Mouse (Mus musculus) cerebellum, adult 9-10 months (tissue): ENCODE measurements around the gene Fhad1.

Experiments used
- DNase-seq: peaks from one replicate; pipeline ENCODE4 v3.0.0; 2022

Gene Fhad1

GRCm38 (mm10) chr4:141860246-141860841, 154.5 kb downstream of the Fhad1 start:
- DNase-seq, result no peak

- no peak for DNase-seq
Observed at GRCm38 (mm10) chr4:141859351-141859750, 155.5 kb downstream of the Fhad1 start.

GRCm38 (mm10) chr4:141858501-141858900, 156.4 kb downstream of the Fhad1 start:
- DNase-seq, result no peak

- peak; percentile 86 for DNase-seq
Observed at GRCm38 (mm10) chr4:141857422-141857930, 157.4 kb downstream of the Fhad1 start.

GRCm38 (mm10) chr4:141853437-141853836, 161.4 kb downstream of the Fhad1 start:
- DNase-seq, result no peak

- DNase-seq, result no peak
Observed at GRCm38 (mm10) chr4:141845999-141846398, 168.9 kb downstream of the Fhad1 start, which contains the start of gene Ctrc. Gene Ctrc, minus strand, starts transcription at chr4:141846359.
